Mouse (Mus musculus) thymus, adult 2 months (tissue): ENCODE measurements around the gene Tenm4. TPM values are rescaled to one million over a fixed set of nuclear protein-coding genes. Genes with fewer than 3 reads are reported as not detected.

Experiments used
- DNase-seq: peaks from one replicate; pipeline ENCODE4 v3.0.0; 2021
- H3K27ac ChIP-seq: fragments of 200-500 bp; 2 replicates; pipeline ENCODE4 v1.5.1; 2012; ENCODE audit warnings: low read length, control low read depth; ENCODE audit not compliant: control insufficient read depth, insufficient read depth
- H3K27me3 ChIP-seq: fragments of 200-500 bp; 2 replicates; pipeline ENCODE4 v1.6.1; 2012; ENCODE audit warnings: mild to moderate bottlenecking, low read length, moderate library complexity, mixed read lengths; ENCODE audit not compliant: control insufficient read depth, insufficient read depth
- H3K36me3 ChIP-seq: fragments of 200-500 bp; 2 replicates; pipeline ENCODE4 v1.6.1; 2012; ENCODE audit warnings: mild to moderate bottlenecking, low read length, moderate library complexity; ENCODE audit not compliant: control insufficient read depth, insufficient read depth
- H3K4me1 ChIP-seq: fragments of 200-500 bp; replicated peaks from 2 replicates; pipeline ENCODE4 v1.6.1; 2012; ENCODE audit warnings: low read length; ENCODE audit not compliant: control insufficient read depth, insufficient read depth
- H3K4me3 ChIP-seq: fragments of 200-500 bp; 2 replicates; pipeline ENCODE4 v1.5.1; 2012; ENCODE audit warnings: mild to moderate bottlenecking, low read length, control low read depth, moderate library complexity; ENCODE audit not compliant: control insufficient read depth, insufficient read depth
- CTCF ChIP-seq: fragments of 200-500 bp; IDR thresholded peaks from 2 replicates; pipeline ENCODE4 v1.5.1; 2012; ENCODE audit warnings: mild to moderate bottlenecking, control low read depth, low read length, moderate library complexity, borderline replicate concordance; ENCODE audit not compliant: control insufficient read depth, poor library complexity, insufficient read depth; ENCODE audit errors: extremely low read depth
- POLR2A ChIP-seq: fragments of 200-500 bp; IDR thresholded peaks from 2 replicates; pipeline ENCODE4 v1.6.1; 2012; ENCODE audit warnings: mild to moderate bottlenecking, low read length, control low read depth, moderate library complexity; ENCODE audit not compliant: control insufficient read depth, poor library complexity, insufficient read depth; ENCODE audit errors: extremely low read depth
- WGBS: fragments of 180-500 bp; shearing (Covaris S2); methylation state at CpG from one replicate; pipeline ENCODE4 v1.1.7; 2018; 5-methylcytosine and 5-hydroxymethylcytosine counted together
- polyA plus RNA-seq: library from polyadenylated mRNA; depleted of rRNA; stranded (reverse); fragments of >200 nt; gene quantifications from 2 replicates; pipeline ENCODE4 v1.2.3, GENCODE M21; 2012

Gene Tenm4
- polyA plus RNA-seq, 1 experiment = 2.7 TPM

GRCm38 (mm10) chr7:96476987-96477613 is 306.1 kb downstream of the Tenm4 start:
- Histone ChIP-seq H3K4me1 (no peaks in the 10 kb centered on the region), H3K36me3 (no peaks in the 10 kb centered on the region), H3K4me3 (no peak overlapping the region), H3K27me3 (no peaks in the 10 kb centered on the region), H3K27ac (no peak overlapping the region)
- WGBS = 53% methylated on average over 6 of the region's 6 CpGs
- TF ChIP-seq CTCF (no peak), POLR2A (no peak)
- no peak for DNase-seq

GRCm38 (mm10) chr7:96479139-96479538 is 308.1 kb downstream of the Tenm4 start:
- no peaks in the 10 kb centered on the region for H3K36me3 ChIP-seq
- no peak for DNase-seq
- no peaks in the 10 kb centered on the region for H3K4me1 ChIP-seq
- WGBS = 33% methylated on average over 6 of the region's 6 CpGs
- no peak for TF ChIP-seq CTCF
- no peak for TF ChIP-seq POLR2A
- no peak overlapping the region for H3K27ac ChIP-seq
- H3K27me3 ChIP-seq = no peaks in the 10 kb centered on the region
- H3K4me3 ChIP-seq = no peak overlapping the region

GRCm38 (mm10) chr7:96480351-96480983 is 309.4 kb downstream of the Tenm4 start:
- Histone ChIP-seq H3K27me3 (no peaks in the 10 kb centered on the region), H3K36me3 (no peaks in the 10 kb centered on the region), H3K4me3 (no peak overlapping the region), H3K27ac (no peak overlapping the region), H3K4me1 (no peaks in the 10 kb centered on the region)
- whole genome bisulfite sequencing = 94% methylated on average over 9 of the region's 9 CpGs
- TF ChIP-seq POLR2A (no peak), CTCF (no peak)
- DNase-seq = no peak

GRCm38 (mm10) chr7:96482953-96483352 is 311.9 kb downstream of the Tenm4 start:
- H3K36me3 ChIP-seq = no peaks in the 10 kb centered on the region
- TF ChIP-seq CTCF (no peak), POLR2A (no peak)
- no peak overlapping the region for H3K4me3 ChIP-seq
- 24% methylated on average over 8 of the region's 8 CpGs for WGBS
- H3K4me1 ChIP-seq = no peaks in the 10 kb centered on the region
- no peak overlapping the region for H3K27ac ChIP-seq
- DNase-seq = no peak
- no peaks in the 10 kb centered on the region for H3K27me3 ChIP-seq

GRCm38 (mm10) chr7:96484006-96484581 is 313.0 kb downstream of the Tenm4 start:
- Histone ChIP-seq H3K27ac (no peak overlapping the region), H3K4me1 (no peaks in the 10 kb centered on the region), H3K36me3 (no peaks in the 10 kb centered on the region), H3K27me3 (no peaks in the 10 kb centered on the region), H3K4me3 (no peak overlapping the region)
- no peak for TF ChIP-seq POLR2A
- 87% methylated on average over 1 of the region's 1 CpGs for WGBS
- no peak for DNase-seq

- no peak for DNase-seq
- no peak for TF ChIP-seq CTCF
- no peak for TF ChIP-seq POLR2A
- Histone ChIP-seq H3K27me3 (no peaks in the 10 kb centered on the region), H3K4me1 (no peaks in the 10 kb centered on the region), H3K36me3 (no peaks in the 10 kb centered on the region), H3K4me3 (no peak overlapping the region), H3K27ac (no peak overlapping the region)
- WGBS = 97% methylated on average over 6 of the region's 6 CpGs
These were observed 318.5 kb downstream of the Tenm4 start for GRCm38 (mm10) chr7:96489348-96490076.
